Mouse (Mus musculus): ENCODE data around the gene Ptch2.

DNA sequence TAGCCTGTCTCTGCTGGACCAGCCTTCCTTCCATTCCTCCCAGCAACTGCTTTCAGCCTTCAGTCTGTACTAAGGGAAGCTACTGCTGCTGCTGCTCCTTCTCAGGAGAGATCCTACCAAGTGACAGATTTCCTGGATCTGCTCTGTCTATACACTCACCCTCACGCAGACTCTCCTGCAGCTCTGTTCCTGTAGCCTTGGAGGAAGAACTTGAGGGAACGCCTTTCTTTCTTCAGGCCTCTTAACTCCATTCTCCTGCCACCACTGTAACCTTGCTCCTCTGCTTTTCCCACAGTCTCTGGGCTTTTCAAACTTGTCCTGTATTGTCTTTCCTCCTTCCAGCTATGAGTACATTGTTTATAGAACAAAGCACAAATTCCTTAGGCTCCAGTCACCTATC, 39.4 kb upstream of the Ptch2 start:
- TF ChIP-seq CTCF (conservative IDR thresholded peaks at IDR 0.05; ENCODE audit: insufficient read depth, insufficient read length, low read depth, low read length): no peak
- TF ChIP-seq POLR2A (IDR thresholded peaks at IDR 0.05; ENCODE audit: low read depth, low read length): no peak

All from kidney, adult 2 months (tissue).